Mouse (Mus musculus): ENCODE results near the gene Sfmbt2. TPM values are rescaled to one million over a fixed set of nuclear protein-coding genes. Genes with fewer than 3 reads are reported as not detected.

Sfmbt2 gene
- polyA plus RNA-seq, 1 experiment from 2014 or later: 1.7 TPM

DNA sequence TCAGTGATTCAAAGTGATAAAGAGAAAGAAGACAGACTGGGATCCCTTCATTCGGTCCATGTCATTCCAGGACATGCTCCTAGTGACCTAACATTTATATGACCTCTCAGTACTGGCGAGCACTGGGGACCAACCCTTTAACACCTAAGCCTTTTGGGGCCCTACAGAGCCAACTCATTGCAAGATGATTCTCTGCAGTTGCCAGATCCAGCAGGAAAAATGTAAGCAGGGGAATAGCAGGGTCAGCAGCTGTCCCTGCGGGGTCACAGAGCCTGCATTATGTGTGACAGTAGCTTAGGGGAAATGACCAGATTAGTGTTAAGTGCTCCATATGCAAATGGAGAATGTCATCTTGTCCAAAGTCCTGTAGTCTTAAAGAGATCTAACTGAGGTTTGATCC, 195.2 kb downstream of the Sfmbt2 start:
- WGBS: 73% methylated on average over 3 of the region's 3 CpGs
- no peaks in the 10 kb centered on the region for H3K36me3 ChIP-seq (ENCODE audit: control insufficient read depth, insufficient read depth, low read length)
- no peak overlapping the region for H3K4me2 ChIP-seq (ENCODE audit: low read length)
- no peak overlapping the region for H3K9ac ChIP-seq (ENCODE audit: low read length)
- H3K27me3 ChIP-seq (ENCODE audit: control insufficient read depth, insufficient read depth, low read length): no peaks in the 10 kb centered on the region
- no peak overlapping the region for H3K4me3 ChIP-seq (ENCODE audit: control insufficient read depth in 1 of 2, insufficient read depth in 1 of 2, low read depth in 1 of 2, low read length in 2 of 2)
- no peak for ATAC-seq (ENCODE audit: insufficient number of reproducible peaks, insufficient read depth, low FRiP score, low read depth)
- H3K9me3 ChIP-seq (ENCODE audit: control insufficient read depth, low read length): no peaks in the 10 kb centered on the region
- H3K27ac ChIP-seq (replicated peaks in 1 of 2; ENCODE audit: control insufficient read depth in 1 of 2, insufficient read depth in 1 of 2, low read depth in 2 of 2, low read length in 2 of 2): no peak overlapping the region
- H3K4me1 ChIP-seq (ENCODE audit: control insufficient read depth in 2 of 2, insufficient read depth in 2 of 2, low read length in 2 of 2): peaks cover 3 to 7% of the 10 kb centered on the region in 2 experiments; a peak in 2 of 4 replicates

DNA sequence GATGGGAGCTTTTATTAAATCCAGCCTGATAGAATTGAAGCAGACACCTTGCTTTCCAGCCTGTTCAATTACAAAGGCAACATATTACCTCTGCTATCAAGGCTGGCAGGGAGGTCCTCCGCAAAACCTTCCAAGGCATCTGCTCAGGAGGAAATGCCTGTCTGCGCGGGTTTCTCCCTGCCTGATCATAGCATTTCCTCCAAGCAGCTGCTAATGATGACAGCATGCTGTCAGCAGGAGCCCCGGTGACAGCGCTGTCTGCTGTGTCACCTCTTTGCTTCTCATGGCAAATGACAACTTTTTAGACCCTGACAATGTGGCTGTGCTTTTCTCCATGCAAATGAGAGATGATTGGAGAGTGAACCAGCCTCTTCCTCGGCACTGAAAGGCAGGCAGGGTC, 199.1 kb downstream of the Sfmbt2 start:
- Histone ChIP-seq H3K4me2 (ENCODE audit: low read length) (peak overlapping the region; percentile 23), H3K4me3 (ENCODE audit: control insufficient read depth in 1 of 2, insufficient read depth in 1 of 2, low read depth in 1 of 2, low read length in 2 of 2) (0 out of 4 replicates have a peak overlapping the region, but pooled peaks of 1 of the 2 experiments have one; percentile 2)

GRCm38 (mm10) chr2:10572311-10572710, 202.0 kb downstream of the Sfmbt2 start:
- no peaks in the 10 kb centered on the region for H3K36me3 ChIP-seq (ENCODE audit: control insufficient read depth, insufficient read depth, low read length)
- 82% methylated on average over 4 of the region's 4 CpGs for WGBS

More for the DNA sequence above, 199.1 kb downstream of the Sfmbt2 start:
- Histone ChIP-seq H3K9ac (ENCODE audit: low read length) (no peak overlapping the region), H3K9me3 (ENCODE audit: control insufficient read depth, low read length) (no peaks in the 10 kb centered on the region), H3K4me1 (ENCODE audit: control insufficient read depth in 2 of 2, insufficient read depth in 2 of 2, low read length in 2 of 2) (peaks cover 3 to 7% of the 10 kb centered on the region in 2 experiments; a peak in 2 of 4 replicates), H3K36me3 (ENCODE audit: control insufficient read depth, insufficient read depth, low read length) (no peaks in the 10 kb centered on the region), H3K27ac (replicated peaks in 1 of 2; ENCODE audit: control insufficient read depth in 1 of 2, insufficient read depth in 1 of 2, low read depth in 2 of 2, low read length in 2 of 2) (no peak overlapping the region), H3K27me3 (ENCODE audit: control insufficient read depth, insufficient read depth, low read length) (no peaks in the 10 kb centered on the region; the same call in 1 of the 2 replicates)
- WGBS: 3% methylated on average over 6 of the region's 6 CpGs
- no peak for ATAC-seq (ENCODE audit: insufficient number of reproducible peaks, insufficient read depth, low FRiP score, low read depth)

DNA sequence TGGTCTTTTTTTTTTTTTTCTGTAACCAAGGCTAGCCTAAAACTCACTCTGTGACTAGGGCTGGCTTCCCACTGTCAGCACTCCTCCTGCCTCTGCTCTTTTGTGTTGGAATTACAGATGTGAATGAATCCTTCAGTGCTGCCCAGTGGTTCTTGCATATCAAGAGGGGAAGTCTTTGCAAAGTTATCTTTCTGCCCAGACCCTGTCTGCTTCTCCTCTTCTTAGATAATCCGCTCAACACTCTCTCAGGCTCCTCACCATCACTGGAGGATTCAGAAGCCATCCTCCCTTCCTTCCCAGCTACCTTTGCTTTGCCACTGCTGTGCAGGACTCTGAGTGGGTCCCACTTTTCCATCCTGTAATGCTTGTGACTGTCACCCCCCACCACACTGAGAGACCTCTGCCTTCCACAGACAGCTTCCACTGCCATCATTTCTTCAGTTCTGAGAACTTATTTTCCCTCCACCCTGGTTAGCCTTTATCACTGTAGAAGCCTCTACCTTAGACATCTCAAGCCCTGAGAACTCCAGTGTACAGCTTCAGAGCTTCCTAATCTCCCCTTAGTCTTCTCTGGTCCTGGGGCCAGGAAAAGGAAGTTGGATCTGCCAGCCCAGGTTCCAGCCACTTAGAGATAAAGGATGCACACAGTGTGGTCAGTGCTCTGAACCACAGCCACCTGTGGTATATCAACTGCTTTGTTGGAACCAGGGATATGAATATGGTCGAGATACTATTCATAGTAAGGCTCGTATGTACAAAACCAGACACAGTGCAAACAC, 205.8 kb downstream of the Sfmbt2 start:
- ATAC-seq (ENCODE audit: insufficient number of reproducible peaks, insufficient read depth, low FRiP score, low read depth): no peak
- H3K27ac ChIP-seq (replicated peaks in 1 of 2; ENCODE audit: control insufficient read depth in 1 of 2, insufficient read depth in 1 of 2, low read depth in 2 of 2, low read length in 2 of 2): no peak overlapping the region
- WGBS: 42% methylated on average over 3 of the region's 3 CpGs
- no peaks in the 10 kb centered on the region for H3K9me3 ChIP-seq (ENCODE audit: control insufficient read depth, low read length)
- no peak overlapping the region for H3K9ac ChIP-seq (ENCODE audit: low read length)
- H3K4me1 ChIP-seq (ENCODE audit: control insufficient read depth in 2 of 2, insufficient read depth in 2 of 2, low read length in 2 of 2): no peaks in the 10 kb centered on the region
- H3K4me3 ChIP-seq (ENCODE audit: control insufficient read depth in 1 of 2, insufficient read depth in 1 of 2, low read depth in 1 of 2, low read length in 2 of 2): no peak overlapping the region
- H3K4me2 ChIP-seq (ENCODE audit: low read length): no peak overlapping the region
- H3K36me3 ChIP-seq (ENCODE audit: control insufficient read depth, insufficient read depth, low read length): no peaks in the 10 kb centered on the region
- H3K27me3 ChIP-seq (ENCODE audit: control insufficient read depth, insufficient read depth, low read length): no peaks in the 10 kb centered on the region; the same call in 1 of the 2 replicates

More at GRCm38 (mm10) chr2:10572311-10572710, 202.0 kb downstream of the Sfmbt2 start:
- H3K27ac ChIP-seq (replicated peaks in 1 of 2; ENCODE audit: control insufficient read depth in 1 of 2, insufficient read depth in 1 of 2, low read depth in 2 of 2, low read length in 2 of 2): no peak overlapping the region
- H3K4me2 ChIP-seq (ENCODE audit: low read length): no peak overlapping the region
- no peak overlapping the region for H3K4me3 ChIP-seq (ENCODE audit: control insufficient read depth in 1 of 2, insufficient read depth in 1 of 2, low read depth in 1 of 2, low read length in 2 of 2)
- no peaks in the 10 kb centered on the region for H3K9me3 ChIP-seq (ENCODE audit: control insufficient read depth, low read length)
- H3K9ac ChIP-seq (ENCODE audit: low read length): no peak overlapping the region
- no peaks in the 10 kb centered on the region; the same call in 1 of the 2 replicates for H3K27me3 ChIP-seq (ENCODE audit: control insufficient read depth, insufficient read depth, low read length)
- no peak for ATAC-seq (ENCODE audit: insufficient number of reproducible peaks, insufficient read depth, low FRiP score, low read depth)
- H3K4me1 ChIP-seq (ENCODE audit: control insufficient read depth in 2 of 2, insufficient read depth in 2 of 2, low read length in 2 of 2): peaks cover 3 to 7% of the 10 kb centered on the region in 2 experiments; a peak in 2 of 4 replicates

DNA sequence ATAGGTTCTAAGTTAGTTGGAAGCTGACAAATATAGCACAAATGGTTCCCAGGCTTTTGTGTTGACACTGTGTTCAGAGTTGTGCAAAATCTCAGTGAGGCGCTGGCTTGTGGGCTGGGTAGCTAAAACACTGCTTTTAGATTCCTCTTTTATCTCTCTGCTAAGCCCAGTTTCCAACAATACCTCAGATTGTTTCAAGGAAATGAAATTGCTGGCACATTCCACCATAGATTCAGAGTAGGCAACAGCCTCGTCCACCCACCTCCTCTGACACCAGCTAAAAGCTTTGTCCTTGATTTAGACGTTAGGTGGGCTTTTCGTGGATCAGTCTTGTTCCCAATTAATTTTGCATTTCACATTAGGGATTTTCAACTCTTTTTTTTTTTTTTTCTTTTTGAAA, 212.4 kb downstream of the Sfmbt2 start:
- H3K4me1 ChIP-seq (ENCODE audit: control insufficient read depth in 2 of 2, insufficient read depth in 2 of 2, low read length in 2 of 2): 0 out of 4 replicates have a peak, but pooled peaks cover 0 to 4% of the 10 kb centered on the region in 2 experiments
- no peak overlapping the region for H3K4me2 ChIP-seq (ENCODE audit: low read length)
- H3K27ac ChIP-seq (replicated peaks in 1 of 2; ENCODE audit: control insufficient read depth in 1 of 2, insufficient read depth in 1 of 2, low read depth in 2 of 2, low read length in 2 of 2): no peak overlapping the region
- no peak overlapping the region for H3K9ac ChIP-seq (ENCODE audit: low read length)
- H3K9me3 ChIP-seq (ENCODE audit: control insufficient read depth, low read length): no peaks in the 10 kb centered on the region
- no peaks in the 10 kb centered on the region for H3K36me3 ChIP-seq (ENCODE audit: control insufficient read depth, insufficient read depth, low read length)
- WGBS: 37% methylated on average over 4 of the region's 4 CpGs
- H3K4me3 ChIP-seq (ENCODE audit: control insufficient read depth in 1 of 2, insufficient read depth in 1 of 2, low read depth in 1 of 2, low read length in 2 of 2): no peak overlapping the region
- H3K27me3 ChIP-seq (ENCODE audit: control insufficient read depth, insufficient read depth, low read length): no peaks in the 10 kb centered on the region
- ATAC-seq (ENCODE audit: insufficient number of reproducible peaks, insufficient read depth, low FRiP score, low read depth): no peak

DNA sequence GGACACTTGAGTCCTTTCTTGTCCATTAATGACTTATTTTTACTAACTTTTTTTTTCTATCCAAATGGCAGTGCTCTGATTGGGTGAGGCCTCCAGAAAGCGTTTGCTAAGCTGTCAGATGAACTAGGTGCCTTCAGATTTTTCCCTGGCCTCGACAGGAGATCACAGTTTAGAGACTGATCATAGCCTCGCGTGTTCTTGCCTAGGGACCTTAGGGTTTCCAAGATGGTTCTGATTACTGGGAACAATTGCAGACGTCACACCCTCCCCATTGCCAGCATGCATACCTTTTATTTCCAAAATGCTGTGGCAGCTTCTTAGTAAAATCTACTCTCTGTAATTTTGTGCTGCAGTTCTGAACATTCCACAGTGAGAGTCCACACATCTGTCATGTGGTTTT, 212.8 kb downstream of the Sfmbt2 start:
- Histone ChIP-seq H3K36me3 (ENCODE audit: control insufficient read depth, insufficient read depth, low read length) (no peaks in the 10 kb centered on the region), H3K27me3 (ENCODE audit: control insufficient read depth, insufficient read depth, low read length) (no peaks in the 10 kb centered on the region), H3K4me3 (ENCODE audit: control insufficient read depth in 1 of 2, insufficient read depth in 1 of 2, low read depth in 1 of 2, low read length in 2 of 2) (no peak overlapping the region), H3K9ac (ENCODE audit: low read length) (no peak overlapping the region), H3K4me2 (ENCODE audit: low read length) (no peak overlapping the region), H3K4me1 (ENCODE audit: control insufficient read depth in 2 of 2, insufficient read depth in 2 of 2, low read length in 2 of 2) (0 out of 4 replicates have a peak, but pooled peaks cover 0 to 4% of the 10 kb centered on the region in 2 experiments), H3K9me3 (ENCODE audit: control insufficient read depth, low read length) (no peaks in the 10 kb centered on the region), H3K27ac (replicated peaks in 1 of 2; ENCODE audit: control insufficient read depth in 1 of 2, insufficient read depth in 1 of 2, low read depth in 2 of 2, low read length in 2 of 2) (no peak overlapping the region)
- 37% methylated on average over 5 of the region's 5 CpGs for WGBS
- no peak for ATAC-seq (ENCODE audit: insufficient number of reproducible peaks, insufficient read depth, low FRiP score, low read depth)

DNA sequence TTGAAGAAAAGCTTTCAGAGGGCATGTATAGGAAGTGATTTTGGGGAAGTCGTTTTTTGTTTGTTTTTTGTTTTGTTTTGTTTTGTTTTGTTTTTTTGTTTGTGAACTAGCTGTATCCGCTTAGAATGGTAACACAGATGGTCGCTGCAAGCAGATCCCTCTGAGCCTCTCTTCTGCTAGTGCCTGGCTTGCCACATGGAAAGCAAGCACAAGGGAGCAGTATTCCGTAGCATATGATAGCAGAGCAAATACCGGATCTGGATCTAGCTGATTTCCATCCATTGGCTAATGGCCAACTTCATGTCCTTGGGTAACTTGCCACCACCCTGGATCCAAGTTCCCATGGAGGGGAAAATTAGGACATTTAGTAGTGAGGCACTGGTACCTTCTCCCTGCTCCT, 221.0 kb downstream of the Sfmbt2 start:
- Histone ChIP-seq H3K9me3 (ENCODE audit: control insufficient read depth, low read length) (no peaks in the 10 kb centered on the region), H3K36me3 (ENCODE audit: control insufficient read depth, insufficient read depth, low read length) (no peaks in the 10 kb centered on the region), H3K27ac (replicated peaks in 1 of 2; ENCODE audit: control insufficient read depth in 1 of 2, insufficient read depth in 1 of 2, low read depth in 2 of 2, low read length in 2 of 2) (no peak overlapping the region), H3K4me2 (ENCODE audit: low read length) (no peak overlapping the region), H3K4me1 (ENCODE audit: control insufficient read depth in 2 of 2, insufficient read depth in 2 of 2, low read length in 2 of 2) (no peaks in the 10 kb centered on the region; a peak in 1 of 4 replicates), H3K9ac (ENCODE audit: low read length) (no peak overlapping the region), H3K27me3 (ENCODE audit: control insufficient read depth, insufficient read depth, low read length) (no peaks in the 10 kb centered on the region), H3K4me3 (ENCODE audit: control insufficient read depth in 1 of 2, insufficient read depth in 1 of 2, low read depth in 1 of 2, low read length in 2 of 2) (no peak overlapping the region)
- WGBS: 76% methylated on average over 5 of the region's 5 CpGs
- ATAC-seq (ENCODE audit: insufficient number of reproducible peaks, insufficient read depth, low FRiP score, low read depth): no peak

All from heart, embryonic 14.5 days (tissue).